Comparison of ENCODE assay signal across 23 mouse cellular contexts in the genomic region with DNA sequence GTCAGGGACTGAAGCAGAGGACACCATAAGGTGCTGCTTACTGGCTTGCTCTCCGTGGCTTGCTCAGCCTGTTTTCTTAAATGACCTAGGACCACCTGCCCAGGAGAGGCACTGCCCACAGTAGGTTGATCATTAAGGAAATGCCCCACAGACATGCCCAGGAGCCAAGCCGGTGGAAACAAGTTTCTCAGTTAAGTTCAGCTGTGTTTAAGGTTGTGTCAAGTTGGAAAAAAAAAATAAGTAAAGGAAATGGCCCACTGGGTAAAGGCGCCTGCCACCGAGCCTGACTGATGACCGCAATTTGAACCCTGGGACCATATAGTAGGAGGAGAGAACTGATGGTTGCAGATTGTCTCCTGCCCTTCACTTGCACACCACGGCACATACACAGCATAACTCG.
"Had no signal": no experiment of that assay in that cellular context is flagged by ENCODE, and none has a peak within 500 bp of the region (broad histone marks: within the 10 kb centered on the region; RNA-seq: fewer than 3 reads in every experiment).

No protein-coding gene starts in this region.

- H3K27me3 ChIP-seq: heart, embryonic 13.5 days; heart, embryonic 15.5 days; hindbrain, embryonic 15.5 days; intestine, embryonic 15.5 days; limb, embryonic 13.5 days; limb, embryonic 15.5 days; liver, embryonic 12.5 days had no signal

- H3K4me3 ChIP-seq: heart, adult 2 months; heart, embryonic 13.5 days; heart, embryonic 15.5 days; hindbrain, embryonic 13.5 days; hindbrain, embryonic 15.5 days; intestine, embryonic 15.5 days; limb, embryonic 13.5 days; limb, embryonic 15.5 days; liver, embryonic 12.5 days had no signal

- H3K4me2 ChIP-seq: heart, embryonic 11.5 days; heart, embryonic 13.5 days; heart, embryonic 15.5 days; hindbrain, embryonic 13.5 days; hindbrain, embryonic 15.5 days; intestine, embryonic 15.5 days; limb, embryonic 13.5 days; limb, embryonic 15.5 days; liver, embryonic 12.5 days had no signal

- ATAC-seq: forebrain, postnatal 0 days; hindbrain, postnatal 0 days; intestine, embryonic 15.5 days; intestine, postnatal 0 days; liver, embryonic 12.5 days had no signal

- H3K9ac ChIP-seq: forebrain, postnatal 0 days; heart, embryonic 13.5 days; heart, embryonic 15.5 days; hindbrain, embryonic 13.5 days; hindbrain, embryonic 15.5 days; intestine, embryonic 15.5 days; limb, embryonic 13.5 days; limb, embryonic 15.5 days; liver, embryonic 12.5 days; liver, embryonic 14.5 days had no signal

- H3K9me3 ChIP-seq: heart, embryonic 13.5 days; heart, embryonic 15.5 days; hindbrain, embryonic 13.5 days; hindbrain, embryonic 15.5 days; intestine, embryonic 15.5 days; limb, embryonic 13.5 days; limb, embryonic 15.5 days; liver, embryonic 12.5 days had no signal

- DNase-seq: forebrain, postnatal 0 days; gastrocnemius, postnatal 14 days; gastrocnemius, postnatal 36 days; heart, adult 11 months; heart, adult 2 months; heart, postnatal 14 days; heart, postnatal 36 days; layer of hippocampus, adult 9-11 months; layer of hippocampus, postnatal 36 days; left cerebral cortex, postnatal 4 days; lung, adult 18-20 months had no signal

- H3K36me3 ChIP-seq: heart, embryonic 15.5 days; hindbrain, embryonic 13.5 days; hindbrain, embryonic 15.5 days; intestine, embryonic 15.5 days; liver, embryonic 12.5 days had no signal

- H3K27ac ChIP-seq: heart, adult 2 months; heart, embryonic 13.5 days; heart, embryonic 15.5 days; hindbrain, embryonic 13.5 days; hindbrain, embryonic 15.5 days; hindbrain, postnatal 0 days; intestine, embryonic 15.5 days; limb, embryonic 13.5 days; limb, embryonic 15.5 days; liver, embryonic 12.5 days; liver, embryonic 14.5 days had no signal
